8 mouse cellular contexts compared by ENCODE assay signal in the genomic region with DNA sequence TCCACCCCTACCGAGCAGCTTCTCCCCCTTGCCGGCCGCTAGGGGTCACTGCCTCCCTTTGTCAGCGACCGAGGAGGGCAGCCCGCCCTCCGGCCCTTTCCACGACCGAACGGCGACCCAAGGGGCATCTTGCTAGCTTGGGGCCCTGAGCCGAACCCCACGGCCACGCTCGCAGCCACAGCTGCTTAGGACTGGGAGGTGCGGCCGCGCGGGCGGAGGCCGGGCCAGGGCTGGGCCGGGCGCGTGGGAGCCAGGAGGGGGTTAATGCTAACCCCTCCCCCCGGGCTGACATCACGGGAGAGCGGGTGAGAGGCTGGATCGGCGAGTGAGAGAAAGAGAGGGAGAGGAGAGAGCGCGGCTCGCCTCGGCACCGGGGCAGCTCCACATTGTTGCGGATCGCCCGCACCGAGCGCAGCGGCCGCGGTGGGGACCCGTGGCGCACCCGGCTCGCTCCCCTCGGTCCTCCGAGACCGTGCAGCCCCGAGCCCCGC. TPM values are rescaled to one million over a fixed set of nuclear protein-coding genes. Genes with fewer than 3 reads are reported as not detected.
DNase-seq lines count a peak whose midpoint lies in the region; ATAC-seq and TF ChIP-seq lines count a peak whose summit lies in the region.

TSS of gene Nectin1 (plus strand) at position 338 of the 491 bp plus-strand sequence.

- H3K27ac ChIP-seq in hindbrain, embryonic 12.5 days: peak within 1 kb of the TSS; percentile 98
- peak within 1 kb of the TSS; percentile 92 for H3K27ac ChIP-seq in lung, postnatal 0 days (ENCODE audit: low read length)

- peak within 1 kb of the TSS; percentile 80 for H3K4me2 ChIP-seq in hindbrain, embryonic 12.5 days (replicated peaks)
- H3K4me2 ChIP-seq in lung, postnatal 0 days (replicated peaks; ENCODE audit: low read depth, low read length): peak within 1 kb of the TSS; percentile 98

- H3K36me3 ChIP-seq in hindbrain, embryonic 12.5 days: no peaks in the 10 kb centered on the region
- no peaks in the 10 kb centered on the region for H3K36me3 ChIP-seq in lung, postnatal 0 days (ENCODE audit: insufficient read depth, low read length)

- no peaks in the 10 kb centered on the region for H3K9me3 ChIP-seq in hindbrain, embryonic 12.5 days (replicated peaks)
- H3K9me3 ChIP-seq in lung, postnatal 0 days (ENCODE audit: low read length): no peaks in the 10 kb centered on the region

- WGBS in hindbrain, embryonic 12.5 days: under 1% methylated on average over 43 of the region's 51 CpGs
- WGBS in lung, postnatal 0 days: 0% methylated on average over 38 of the region's 51 CpGs

- H3K9ac ChIP-seq in hindbrain, embryonic 12.5 days: peak within 1 kb of the TSS; percentile 99
- H3K9ac ChIP-seq in lung, postnatal 0 days (replicated peaks; ENCODE audit: low read depth): peak within 1 kb of the TSS; percentile 56

- peak; percentile 88 for ATAC-seq in hindbrain, embryonic 12.5 days (ENCODE audit: low FRiP score)
- peak; percentile 88 for ATAC-seq in lung, postnatal 0 days

- TF ChIP-seq EP300 in lung, postnatal 0 days (IDR thresholded peaks at IDR 0.05): no peak

- peak within 1 kb of the TSS; percentile 94 for H3K4me3 ChIP-seq in hindbrain, embryonic 12.5 days
- H3K4me3 ChIP-seq in lung, postnatal 0 days (ENCODE audit: low read depth, low read length): peak within 1 kb of the TSS; percentile 82

- peaks cover 42% of the 10 kb centered on the region for H3K4me1 ChIP-seq in hindbrain, embryonic 12.5 days
- peaks cover 8% of the 10 kb centered on the region; the same call in 1 of the 2 replicates for H3K4me1 ChIP-seq in lung, postnatal 0 days (ENCODE audit: insufficient read depth, low read depth, low read length)

- TF ChIP-seq CTCF in lung, postnatal 0 days (IDR thresholded peaks at IDR 0.05): peak; percentile 94

- DNase-seq in MN1 (ENCODE audit: low spot score): peak; percentile 88
- peak; percentile 92 for DNase-seq in cerebellum, adult 8-10 months
- peak; percentile 80 to 87 for DNase-seq in frontal cortex, postnatal 10 days (ENCODE audit: low spot score in 2 of 2)
- peak; percentile 88 to 93 for DNase-seq in layer of hippocampus, postnatal 10 days (ENCODE audit: low spot score in 2 of 2)
- DNase-seq in lung, postnatal 0 days (ENCODE audit: low spot score): peak; percentile 94
- peak; percentile 81 for DNase-seq in ovary, postnatal 14 days (ENCODE audit: low spot score)
- peak; percentile 34 to 72 for DNase-seq in thymus, postnatal 10 days (ENCODE audit: low spot score in 2 of 2)

- no peaks in the 10 kb centered on the region; the same call in 1 of the 2 replicates for H3K27me3 ChIP-seq in hindbrain, embryonic 12.5 days
- no peaks in the 10 kb centered on the region for H3K27me3 ChIP-seq in lung, postnatal 0 days (replicated peaks; ENCODE audit: insufficient read depth, low read length)

RNA-seq across cellular contexts. Expression of gene Nectin1, which starts in this region (rescaled TPM):
- 12.9 and 13.0 TPM in 2 replicates for polyA plus RNA-seq in hindbrain, embryonic 12.5 days (2016; fragmentation: Nextera tagmentation; extraction: Ambion mirVana)
- total RNA-seq in layer of hippocampus, postnatal 10 days (2021): 100 to 1,000 TPM in 1 of 2 experiments, 10 to 100 TPM in 1; 96.1 to 106 TPM
- polyA plus RNA-seq in lung, postnatal 0 days (2015; fragmentation: Nextera tagmentation; extraction: Ambion mirVana): 8.2 and 10.2 TPM in 2 replicates

Comparison
In these comparisons a context has a peak if more than half of its experiments do, and no peak if none do; other contexts are left out.
1. Peak in every context shown above with its lines: DNase-seq, ATAC-seq, H3K4me3 ChIP-seq and H3K27ac ChIP-seq.